Mouse (Mus musculus) left cerebral cortex, adult 18-20 months (tissue): ENCODE measurements around the gene D17H6S53E. TPM values are rescaled to one million over a fixed set of nuclear protein-coding genes. Genes with fewer than 3 reads are reported as not detected.

Experiments
- DNase-seq, 2 experiments: peaks; one replicate each; pipeline ENCODE4 v3.0.0; 2021 to 2022; ENCODE audit warnings: low spot score in 2 of 2, mixed read lengths in 1 of 2
- total RNA-seq, 2 experiments: library from RNA; stranded (reverse); gene quantifications; 2 replicates each; pipeline ENCODE4 v1.2.3; 2021

The D17H6S53E gene
- total RNA-seq, 2 experiments from 2014 or later = 31.5 to 32.2 TPM

- no peak for DNase-seq
Observed at GRCm38 (mm10) chr17:35158850-35159593, 32.8 kb downstream of the D17H6S53E start.

- DNase-seq = no peak
Observed at GRCm38 (mm10) chr17:35159638-35160037, 33.5 kb downstream of the D17H6S53E start.

- DNase-seq = no peak
Observed at GRCm38 (mm10) chr17:35161421-35161820, 35.2 kb downstream of the D17H6S53E start.

- no peak for DNase-seq
Observed at GRCm38 (mm10) chr17:35162121-35162520, 35.9 kb downstream of the D17H6S53E start.

GRCm38 (mm10) chr17:35162730-35163129 is 36.6 kb downstream of the D17H6S53E start:
- no peak for DNase-seq

GRCm38 (mm10) chr17:35163326-35164081 is 37.3 kb downstream of the D17H6S53E start:
- DNase-seq = peak in 1 of 2 experiments; percentile 42

- no peak for DNase-seq
Observed at GRCm38 (mm10) chr17:35164218-35164567, 38.0 kb downstream of the D17H6S53E start.

- peak; percentile 98 to 99 for DNase-seq
Observed at GRCm38 (mm10) chr17:35164568-35165450, 38.6 kb downstream of the D17H6S53E start, which contains the start of gene Prrc2a. Prrc2a (minus strand) TSS chr17:35164897.

- no peak for DNase-seq
Observed at GRCm38 (mm10) chr17:35165451-35166155, 39.4 kb downstream of the D17H6S53E start.

GRCm38 (mm10) chr17:35166352-35167035 is 40.3 kb downstream of the D17H6S53E start:
- DNase-seq = peak; percentile 54 to 73

- peak in 1 of 2 experiments; percentile 68 for DNase-seq
Observed at GRCm38 (mm10) chr17:35167794-35168193, 41.6 kb downstream of the D17H6S53E start.

GRCm38 (mm10) chr17:35168541-35169207 is 42.5 kb downstream of the D17H6S53E start:
- DNase-seq = no peak

- peak; percentile 59 to 60 for DNase-seq
Observed at GRCm38 (mm10) chr17:35172445-35173234, 46.5 kb downstream of the D17H6S53E start.

- no peak for DNase-seq
Observed at GRCm38 (mm10) chr17:35173329-35173728, 47.2 kb downstream of the D17H6S53E start.

- no peak for DNase-seq
Observed at GRCm38 (mm10) chr17:35174201-35174977, 48.2 kb downstream of the D17H6S53E start.

GRCm38 (mm10) chr17:35175382-35175781 is 49.2 kb downstream of the D17H6S53E start:
- no peak for DNase-seq

GRCm38 (mm10) chr17:35175968-35176367 is 49.8 kb downstream of the D17H6S53E start, which contains the start of gene Aif1:
Aif1 (minus strand) TSS chr17:35176068.
- no peak for DNase-seq
